Mouse (Mus musculus) heart, embryonic 13.5 days (tissue): Measurements from ENCODE around the gene Itm2b. TPM values are rescaled to one million over a fixed set of nuclear protein-coding genes. Genes with fewer than 3 reads are reported as not detected.

ENCODE experiments used
- ATAC-seq: fragments of 200-750 bp; cut with Nextera tagmentation; 2 replicates; pipeline ENCODE4 v1.8.0; 2017; ENCODE audit warnings: moderate TSS enrichment; ENCODE audit not compliant: insufficient number of reproducible peaks, low FRiP score, low TSS enrichment; ENCODE audit errors: extremely low read depth
- H3K27ac ChIP-seq: fragments of 300-500 bp; sonication (generic); replicated peaks from 2 replicates; pipeline ENCODE4 v1.5.1; 2015; ENCODE audit warnings: moderate library complexity, mild to moderate bottlenecking, inconsistent platforms
- H3K27me3 ChIP-seq: fragments of 300-500 bp; sonication (generic); replicated peaks from 2 replicates; pipeline ENCODE4 v1.6.1; 2015; ENCODE audit warnings: mild to moderate bottlenecking, inconsistent platforms
- H3K36me3 ChIP-seq: fragments of 300-500 bp; sonication (generic); 2 replicates; pipeline ENCODE4 v1.6.1; 2015; ENCODE audit warnings: mild to moderate bottlenecking, inconsistent platforms
- H3K4me1 ChIP-seq: fragments of 300-500 bp; sonication (generic); 2 replicates; pipeline ENCODE4 v1.6.1; 2015; ENCODE audit warnings: inconsistent platforms
- H3K4me2 ChIP-seq: fragments of 300-500 bp; sonication (generic); 2 replicates; pipeline ENCODE4 v1.6.1; 2015; ENCODE audit warnings: inconsistent platforms, mild to moderate bottlenecking, moderate library complexity
- H3K4me3 ChIP-seq: fragments of 300-500 bp; sonication (generic); 2 replicates; pipeline ENCODE4 v1.5.1; 2015; ENCODE audit warnings: moderate library complexity, mild to moderate bottlenecking, inconsistent platforms
- H3K9ac ChIP-seq: fragments of 300-500 bp; sonication (generic); 2 replicates; pipeline ENCODE4 v1.6.1; 2015; ENCODE audit warnings: inconsistent platforms, mild to moderate bottlenecking, moderate library complexity
- H3K9me3 ChIP-seq: fragments of 300-500 bp; sonication (generic); 2 replicates; pipeline ENCODE4 v1.6.1; 2016; ENCODE audit warnings: inconsistent platforms
- WGBS: fragments of 180-500 bp; shearing (Covaris S2); methylation state at CpG from one replicate; pipeline ENCODE4 v1.1.7; 2015; ENCODE audit warnings: mixed read lengths; 5-methylcytosine and 5-hydroxymethylcytosine counted together
- polyA plus RNA-seq: library from polyadenylated mRNA; unstranded; fragments of >200 nt; fragmentation: Nextera tagmentation; extraction: Ambion mirVana; gene quantifications from 2 replicates; pipeline ENCODE4 v1.2.1, GENCODE M21; 2015

Itm2b gene
- polyA plus RNA-seq, 1 experiment from 2014 or later: 620 TPM

DNA sequence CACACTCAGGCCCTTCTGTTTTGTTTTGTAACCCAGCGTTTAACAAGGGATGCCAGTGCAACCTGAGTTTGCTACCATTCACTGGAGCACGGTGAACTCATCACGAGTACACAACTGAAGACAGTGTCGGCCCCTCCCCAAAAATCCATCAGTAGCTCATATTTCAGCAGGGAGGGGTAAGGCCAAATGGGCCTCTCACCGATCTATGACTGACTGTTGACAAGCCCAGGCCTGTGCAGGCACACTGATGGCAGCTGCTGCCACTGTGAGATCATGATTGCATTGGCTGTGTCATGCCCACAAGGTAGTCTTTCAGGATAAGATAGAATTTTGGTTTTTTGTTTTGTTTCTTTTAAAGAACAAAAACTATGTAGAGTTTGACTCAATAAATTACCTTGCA, 71.7 kb downstream of the Itm2b start:
- no peak overlapping the region for H3K9ac ChIP-seq
- no peaks in the 10 kb centered on the region for H3K9me3 ChIP-seq
- H3K27me3 ChIP-seq: no peaks in the 10 kb centered on the region
- WGBS: 38% methylated on average over 5 of the region's 5 CpGs
- H3K4me1 ChIP-seq: peaks cover 24% of the 10 kb centered on the region
- H3K27ac ChIP-seq: no peak overlapping the region
- 0 out of 2 replicates have a peak overlapping the region, but pooled peaks have one; percentile 11 for H3K4me2 ChIP-seq
- H3K4me3 ChIP-seq: no peak overlapping the region
- no peaks in the 10 kb centered on the region for H3K36me3 ChIP-seq
- no peak for ATAC-seq

DNA sequence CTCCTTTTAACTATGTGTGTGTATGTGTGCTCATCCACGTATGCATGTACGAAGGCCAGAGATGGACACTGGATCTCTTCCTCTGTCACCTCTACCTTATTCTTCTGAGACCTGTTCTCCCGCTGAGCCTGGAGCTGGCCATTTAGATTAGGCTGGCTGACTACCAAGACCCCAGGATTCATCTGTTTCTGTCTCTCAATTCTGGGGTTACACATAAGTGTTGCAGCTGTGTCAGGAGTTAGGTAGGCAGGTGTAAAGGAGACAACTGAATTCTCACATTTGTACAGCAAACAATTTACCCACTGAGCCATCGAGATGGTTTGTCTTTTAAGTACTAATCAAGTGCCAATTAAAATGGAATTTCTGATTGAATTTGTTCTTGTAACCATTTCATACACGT, 72.2 kb downstream of the Itm2b start:
- WGBS: 73% methylated on average over 5 of the region's 5 CpGs
- H3K4me3 ChIP-seq: no peak overlapping the region
- H3K36me3 ChIP-seq: no peaks in the 10 kb centered on the region
- H3K27ac ChIP-seq: no peak overlapping the region
- no peak for ATAC-seq
- 0 out of 2 replicates have a peak overlapping the region, but pooled peaks have one; percentile 11 for H3K4me2 ChIP-seq
- no peaks in the 10 kb centered on the region for H3K27me3 ChIP-seq
- H3K9ac ChIP-seq: no peak overlapping the region
- peaks cover 28% of the 10 kb centered on the region for H3K4me1 ChIP-seq
- H3K9me3 ChIP-seq: no peaks in the 10 kb centered on the region

Other genes starting within 250 kb of the Itm2b start
- gene Lpar6, start 147.4 kb downstream of the Itm2b start, polyA plus RNA-seq: 7.8 and 8.4 TPM in 2 replicates
- 12.5 and 14.3 TPM in 2 replicates for gene Rb1, start 59.5 kb downstream of the Itm2b start, polyA plus RNA-seq
- 46.8 and 57.5 TPM in 2 replicates for gene Med4, start 124.7 kb upstream of the Itm2b start, polyA plus RNA-seq
- gene Sucla2, start 140.0 kb upstream of the Itm2b start, polyA plus RNA-seq: 177 and 195 TPM in 2 replicates
- 4.3 and 4.5 TPM in 2 replicates for gene Nudt15, start 163.0 kb upstream of the Itm2b start, polyA plus RNA-seq